Mouse (Mus musculus) erythroblast, embryonic 14.5 days (primary cell): ENCODE measurements around the gene Thsd7b.

ENCODE experiments used
- GATA1 ChIP-seq: IDR thresholded peaks from 2 replicates; pipeline ENCODE4 v1.6.1; 2012; ENCODE audit warnings: low read length, inconsistent platforms, mixed read lengths
- TAL1 ChIP-seq: IDR thresholded peaks from 3 replicates; pipeline ENCODE4 v1.6.1; 2012; ENCODE audit warnings: low read length, inconsistent platforms, mixed read lengths

- TF ChIP-seq GATA1 (no peak), TAL1 (no peak)
These were observed 972.5 kb downstream of the Thsd7b start for GRCm38 (mm10) chr1:130245563-130245962.
